Mouse (Mus musculus) adrenal gland, adult 18-20 months (tissue): ENCODE data around the gene Gpr150. TPM values are rescaled to one million over a fixed set of nuclear protein-coding genes. Genes with fewer than 3 reads are reported as not detected.

ENCODE experiments used
- DNase-seq, 2 experiments: peaks; one replicate each; pipeline ENCODE4 v3.0.0; 2021 to 2022; ENCODE audit warnings: low spot score in 2 of 2
- total RNA-seq, 2 experiments: library from RNA; stranded (reverse); gene quantifications; 1 replicate in 1 of 2; 2 replicates in 1 of 2; pipeline ENCODE4 v1.2.3; 2021

Gene Gpr150
- total RNA-seq, 2 experiments from 2014 or later: not detected

DNA sequence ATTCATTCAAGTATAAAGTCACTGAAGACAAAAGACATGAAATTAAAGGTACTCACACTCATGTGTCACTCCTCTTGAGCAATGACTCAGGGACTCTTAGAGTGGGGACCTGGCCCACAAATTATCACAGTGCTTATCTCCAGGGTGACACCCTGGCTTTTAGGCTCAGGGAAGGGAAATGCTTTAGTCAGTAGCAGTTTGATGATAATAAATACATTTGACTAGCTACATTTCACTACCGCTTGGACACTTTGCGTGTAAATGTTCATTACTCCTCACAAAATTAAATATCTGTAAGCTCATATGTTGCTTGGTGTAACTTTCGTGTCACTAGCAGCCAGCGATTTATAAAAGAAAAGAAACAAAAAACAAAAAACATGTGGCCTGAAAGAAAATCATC, 39.3 kb downstream of the Gpr150 start:
- DNase-seq: no peak

DNA sequence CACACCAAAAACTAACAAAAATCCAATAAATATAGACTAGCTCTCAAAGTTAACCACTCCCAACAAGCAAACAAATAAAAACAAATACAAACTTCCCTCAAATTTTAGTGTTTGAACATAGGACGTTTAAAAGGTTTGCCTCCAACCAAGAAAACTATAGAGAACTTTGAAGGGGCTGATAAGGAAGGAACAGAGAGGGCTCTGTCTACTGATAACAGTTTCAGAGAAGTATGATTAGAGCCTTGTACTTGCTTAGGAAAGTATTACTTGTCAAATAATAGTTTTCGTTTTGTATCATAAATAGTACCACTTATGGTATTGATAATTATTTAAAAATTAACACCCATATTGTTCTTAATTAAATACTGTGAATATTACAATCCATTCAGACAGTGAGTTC, 42.3 kb downstream of the Gpr150 start:
- no peak for DNase-seq

Other genes starting within 250 kb of the Gpr150 start
- 10 to 100 TPM; 23.4 to 24.7 TPM for gene Glrx, start 217.1 kb downstream of the Gpr150 start, total RNA-seq
- 1 to 10 TPM; 3.2 to 6.0 TPM for gene Rhobtb3, start 113.1 kb downstream of the Gpr150 start, total RNA-seq
- gene Spata9, start 89.8 kb downstream of the Gpr150 start, total RNA-seq: not detected
- 10 to 100 TPM; 18.9 to 19.2 TPM for gene Rfesd, start 38.3 kb downstream of the Gpr150 start, total RNA-seq
- 10 to 100 TPM in 1 of 2 experiments, 1 to 10 TPM in 1; 7.8 to 10.7 TPM for gene Arsk, start 41.7 kb upstream of the Gpr150 start, total RNA-seq
- 10 to 100 TPM; 19.7 to 25.7 TPM for gene Ttc37, start 41.7 kb upstream of the Gpr150 start, total RNA-seq
- not detected for gene Fam81b, start 248.1 kb upstream of the Gpr150 start, total RNA-seq